Mouse (Mus musculus) kidney, embryonic 15.5 days (tissue): Measurements from ENCODE around the gene Pkd1l1. TPM values are rescaled to one million over a fixed set of nuclear protein-coding genes. Genes with fewer than 3 reads are reported as not detected.
A peak's percentile ranks its signal among the peaks of the same experiment; 100 is the strongest.

Experiments
- ATAC-seq: fragments of 200-750 bp; cut with Nextera tagmentation; replicated peaks from 2 replicates; pipeline ENCODE4 v1.8.0; 2017; ENCODE audit warnings: moderate TSS enrichment; ENCODE audit not compliant: low FRiP score
- H3K27ac ChIP-seq: fragments of 300-500 bp; sonication (generic); 2 replicates; pipeline ENCODE4 v1.5.1; 2015; ENCODE audit warnings: mild to moderate bottlenecking, inconsistent platforms
- H3K27me3 ChIP-seq: fragments of 300-500 bp; sonication (generic); 2 replicates; pipeline ENCODE4 v1.6.1; 2015; ENCODE audit warnings: inconsistent platforms
- H3K36me3 ChIP-seq: fragments of 300-500 bp; sonication (generic); 2 replicates; pipeline ENCODE4 v1.6.1; 2015; ENCODE audit warnings: inconsistent platforms
- H3K4me1 ChIP-seq: fragments of 300-500 bp; sonication (generic); 2 replicates; pipeline ENCODE4 v1.6.1; 2015; ENCODE audit warnings: inconsistent platforms
- H3K4me2 ChIP-seq: fragments of 300-500 bp; sonication (generic); 2 replicates; pipeline ENCODE4 v1.6.1; 2015; ENCODE audit warnings: moderate library complexity, mild to moderate bottlenecking, inconsistent platforms
- H3K4me3 ChIP-seq: fragments of 300-500 bp; sonication (generic); replicated peaks from 2 replicates; pipeline ENCODE4 v1.5.1; 2015; ENCODE audit warnings: mild to moderate bottlenecking, inconsistent platforms
- H3K9ac ChIP-seq: fragments of 300-500 bp; sonication (generic); 2 replicates; pipeline ENCODE4 v1.6.1; 2015; ENCODE audit warnings: mild to moderate bottlenecking, inconsistent platforms
- H3K9me3 ChIP-seq: fragments of 300-500 bp; sonication (generic); replicated peaks from 2 replicates; pipeline ENCODE4 v1.6.1; 2016; ENCODE audit warnings: inconsistent platforms
- WGBS: fragments of 180-500 bp; shearing (Covaris S2); methylation state at CpG from one replicate; pipeline ENCODE4 v1.1.7; 2015; ENCODE audit warnings: mixed read lengths; 5-methylcytosine and 5-hydroxymethylcytosine counted together
- polyA plus RNA-seq: library from polyadenylated mRNA; unstranded; fragments of >200 nt; fragmentation: Nextera tagmentation; extraction: Ambion mirVana; gene quantifications from 2 replicates; pipeline ENCODE4 v1.2.1, GENCODE M21; 2015

Pkd1l1 gene
- polyA plus RNA-seq, result 0.21 and 0.44 TPM in 2 replicates

DNA sequence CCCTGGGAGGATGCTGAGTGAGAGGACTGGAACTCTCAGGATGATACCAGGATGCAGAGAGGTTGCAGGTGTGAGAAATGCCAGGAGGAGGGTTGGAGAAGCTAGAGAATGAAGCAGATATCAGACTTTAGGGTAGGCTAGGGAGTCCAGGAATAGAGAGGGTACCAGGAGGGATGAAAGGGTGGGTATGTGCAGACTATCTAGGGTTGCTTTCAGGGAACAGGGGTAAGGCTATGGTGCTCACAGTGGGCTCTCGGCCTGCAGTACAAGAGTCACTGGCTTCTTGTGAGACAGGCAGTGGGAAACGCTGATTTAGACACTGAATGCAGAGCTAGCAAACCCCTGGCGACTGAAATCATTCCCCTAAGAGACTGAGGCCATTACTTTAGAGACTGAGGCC, at the start of gene Pkd1l1:
TSS of gene Pkd1l1 (minus strand) at position 101 of the 400 bp plus-strand sequence.
- WGBS, result 84% methylated on average over 3 of the region's 3 CpGs
- Histone ChIP-seq H3K9ac (no peak within 1 kb of the TSS), H3K4me3 (no peak within 1 kb of the TSS), H3K4me2 (no peak within 1 kb of the TSS), H3K27me3 (no peaks in the 10 kb centered on the region; the same call in 1 of the 2 replicates), H3K4me1 (peaks cover 12% of the 10 kb centered on the region; the same call in 1 of the 2 replicates), H3K9me3 (no peaks in the 10 kb centered on the region), H3K36me3 (no peaks in the 10 kb centered on the region), H3K27ac (no peak within 1 kb of the TSS)
- ATAC-seq, result no peak

DNA sequence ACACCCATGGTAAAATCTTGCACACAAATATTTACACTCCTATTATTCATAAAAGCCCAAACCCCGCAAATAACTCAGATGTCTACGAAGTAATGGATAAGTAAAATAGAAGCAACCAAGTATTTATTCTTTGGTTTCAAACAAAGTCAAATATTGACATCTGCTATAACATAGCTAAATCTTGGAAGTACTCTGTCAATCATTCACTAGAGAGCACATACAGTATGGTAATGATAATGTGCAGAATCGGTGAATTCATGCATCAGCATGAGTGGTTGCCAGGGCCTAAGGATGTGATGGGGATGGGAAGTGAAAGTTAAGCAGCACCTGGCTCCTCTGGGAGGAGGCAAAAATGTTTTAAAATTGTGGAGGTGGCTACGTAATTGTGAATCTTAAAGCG, 47.1 kb upstream of the Pkd1l1 start:
- 86% methylated on average over 5 of the region's 5 CpGs for WGBS
- no peak overlapping the region for H3K27ac ChIP-seq
- no peak overlapping the region for H3K9ac ChIP-seq
- ATAC-seq, result no peak
- no peaks in the 10 kb centered on the region for H3K4me1 ChIP-seq
- H3K27me3 ChIP-seq, result peaks cover 7% of the 10 kb centered on the region; the same call in 1 of the 2 replicates
- H3K4me3 ChIP-seq, result no peak overlapping the region
- H3K9me3 ChIP-seq, result no peaks in the 10 kb centered on the region
- no peaks in the 10 kb centered on the region for H3K36me3 ChIP-seq
- no peak overlapping the region for H3K4me2 ChIP-seq

- ATAC-seq, result no peak
- no peak overlapping the region for H3K9ac ChIP-seq
- H3K27ac ChIP-seq, result no peak overlapping the region
- H3K4me2 ChIP-seq, result no peak overlapping the region
- peaks cover 11% of the 10 kb centered on the region; the same call in 1 of the 2 replicates for H3K27me3 ChIP-seq
- H3K4me1 ChIP-seq, result no peaks in the 10 kb centered on the region
- no peak overlapping the region for H3K4me3 ChIP-seq
- no peaks in the 10 kb centered on the region for H3K9me3 ChIP-seq
- WGBS, result 79% methylated on average over 6 of the region's 6 CpGs
- no peaks in the 10 kb centered on the region for H3K36me3 ChIP-seq
Observed at GRCm38 (mm10) chr11:9018491-9019267, 45.6 kb upstream of the Pkd1l1 start.

GRCm38 (mm10) chr11:9014740-9015139, 41.7 kb upstream of the Pkd1l1 start:
- no peaks in the 10 kb centered on the region for H3K36me3 ChIP-seq
- H3K27ac ChIP-seq, result no peak overlapping the region
- no peak for ATAC-seq
- WGBS, result 53% methylated on average over 3 of the region's 3 CpGs
- no peak overlapping the region for H3K9ac ChIP-seq
- H3K27me3 ChIP-seq, result peaks cover 13% of the 10 kb centered on the region; the same call in 1 of the 2 replicates
- H3K4me1 ChIP-seq, result peaks cover 7% of the 10 kb centered on the region
- H3K4me3 ChIP-seq, result no peak overlapping the region
- no peaks in the 10 kb centered on the region for H3K9me3 ChIP-seq
- no peak overlapping the region for H3K4me2 ChIP-seq

GRCm38 (mm10) chr11:9011348-9011747, 38.3 kb upstream of the Pkd1l1 start:
- peak; percentile 34; the same call in 1 of the 2 replicates for ATAC-seq
- Histone ChIP-seq H3K27me3 (peaks cover 13% of the 10 kb centered on the region; the same call in 1 of the 2 replicates), H3K4me1 (peaks cover 16% of the 10 kb centered on the region), H3K4me2 (peak overlapping the region; percentile 80), H3K9ac (peak overlapping the region; percentile 82), H3K27ac (peak overlapping the region; percentile 97), H3K4me3 (peak overlapping the region; percentile 86), H3K9me3 (no peaks in the 10 kb centered on the region), H3K36me3 (peaks cover 15% of the 10 kb centered on the region)
- under 1% methylated on average over 3 of the region's 3 CpGs for WGBS

- Histone ChIP-seq H3K4me3 (peak within 1 kb of the TSS; percentile 86), H3K36me3 (peaks cover 18% of the 10 kb centered on the region), H3K27me3 (peaks cover 13% of the 10 kb centered on the region; the same call in 1 of the 2 replicates), H3K9me3 (no peaks in the 10 kb centered on the region), H3K4me1 (peaks cover 16% of the 10 kb centered on the region), H3K27ac (peak within 1 kb of the TSS; percentile 97), H3K9ac (peak within 1 kb of the TSS; percentile 82), H3K4me2 (peak within 1 kb of the TSS; percentile 80)
- peak; percentile 97 for ATAC-seq
- under 1% methylated on average over 43 of the region's 43 CpGs for WGBS
Observed at GRCm38 (mm10) chr11:9010853-9011339, 37.8 kb upstream of the Pkd1l1 start, which contains the start of gene Hus1. Gene Hus1, minus strand, starts transcription at chr11:9011191.

GRCm38 (mm10) chr11:9010416-9010815, 37.4 kb upstream of the Pkd1l1 start:
- WGBS, result under 1% methylated on average over 7 of the region's 7 CpGs
- Histone ChIP-seq H3K36me3 (peaks cover 23% of the 10 kb centered on the region), H3K4me1 (peaks cover 16% of the 10 kb centered on the region), H3K4me2 (peak overlapping the region; percentile 80), H3K27me3 (peaks cover 10% of the 10 kb centered on the region; the same call in 1 of the 2 replicates), H3K4me3 (peak overlapping the region; percentile 86), H3K27ac (peak overlapping the region; percentile 97), H3K9ac (peak overlapping the region; percentile 82), H3K9me3 (no peaks in the 10 kb centered on the region)
- ATAC-seq, result peak; percentile 90

DNA sequence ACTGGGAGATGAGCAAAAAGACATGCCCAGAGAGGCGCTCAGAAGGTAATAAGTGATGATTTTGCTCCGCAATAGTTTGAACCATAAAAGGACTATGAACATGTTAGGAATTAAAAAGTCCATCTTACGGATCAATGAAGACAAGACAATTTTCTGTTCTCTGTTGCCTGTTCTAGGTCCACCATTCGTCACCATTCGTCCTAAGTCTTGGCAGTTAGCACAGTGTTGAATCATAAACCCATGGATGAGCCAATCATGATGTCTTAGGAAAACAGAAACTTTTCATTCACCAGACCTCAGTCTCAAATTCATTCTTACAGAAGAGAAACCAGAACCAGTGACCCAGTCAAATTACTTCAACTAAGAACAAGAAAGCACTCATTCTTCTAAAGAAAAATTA, 35.7 kb upstream of the Pkd1l1 start:
- Histone ChIP-seq H3K4me2 (no peak overlapping the region), H3K36me3 (peaks cover 40% of the 10 kb centered on the region), H3K4me3 (no peak overlapping the region), H3K27me3 (peaks cover 3% of the 10 kb centered on the region; the same call in 1 of the 2 replicates), H3K9me3 (no peaks in the 10 kb centered on the region), H3K27ac (no peak overlapping the region), H3K4me1 (peaks cover 16% of the 10 kb centered on the region), H3K9ac (no peak overlapping the region)
- ATAC-seq, result no peak
- WGBS, result 95% methylated on average over 5 of the region's 5 CpGs

- no peaks in the 10 kb centered on the region for H3K9me3 ChIP-seq
- peaks cover 25% of the 10 kb centered on the region for H3K36me3 ChIP-seq
- no peak overlapping the region for H3K4me2 ChIP-seq
- ATAC-seq, result no peak
- 78% methylated on average over 4 of the region's 4 CpGs for WGBS
- H3K27ac ChIP-seq, result no peak overlapping the region
- H3K27me3 ChIP-seq, result no peaks in the 10 kb centered on the region; the same call in 1 of the 2 replicates
- H3K4me1 ChIP-seq, result 0 out of 2 replicates have a peak, but pooled peaks cover 4% of the 10 kb centered on the region
- H3K4me3 ChIP-seq, result no peak overlapping the region
- H3K9ac ChIP-seq, result no peak overlapping the region
Observed at GRCm38 (mm10) chr11:8988084-8988483, 15.0 kb upstream of the Pkd1l1 start.

DNA sequence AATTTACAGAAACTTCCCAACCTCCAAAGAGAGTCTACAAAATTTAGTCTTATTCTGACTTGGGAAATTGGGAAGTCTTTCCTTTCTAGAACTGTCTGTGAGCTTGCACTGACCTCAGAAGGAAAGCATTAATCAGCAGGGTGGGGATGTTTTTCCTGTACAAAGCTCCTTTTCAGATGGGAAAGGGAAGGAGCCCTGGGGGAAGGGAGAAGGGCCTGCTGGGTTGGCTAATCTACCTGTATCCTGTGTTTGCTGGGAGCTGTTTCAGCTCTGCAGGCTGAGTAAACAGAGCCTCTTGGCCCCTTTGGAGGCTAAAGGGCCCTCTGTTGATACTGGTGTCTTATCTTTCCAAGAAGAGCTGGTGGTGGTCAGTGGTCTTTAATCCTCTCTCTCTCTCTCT, 13.0 kb upstream of the Pkd1l1 start:
- Histone ChIP-seq H3K27ac (peak overlapping the region; percentile 49; the same call in 1 of the 2 replicates), H3K36me3 (peaks cover 6% of the 10 kb centered on the region), H3K9ac (no peak overlapping the region), H3K9me3 (no peaks in the 10 kb centered on the region), H3K4me3 (no peak overlapping the region), H3K27me3 (no peaks in the 10 kb centered on the region; the same call in 1 of the 2 replicates), H3K4me2 (no peak overlapping the region), H3K4me1 (0 out of 2 replicates have a peak, but pooled peaks cover 4% of the 10 kb centered on the region)
- ATAC-seq, result no peak

GRCm38 (mm10) chr11:8983237-8983861, 10.3 kb upstream of the Pkd1l1 start:
- Histone ChIP-seq H3K27ac (no peak overlapping the region), H3K27me3 (no peaks in the 10 kb centered on the region; the same call in 1 of the 2 replicates), H3K4me3 (no peak overlapping the region), H3K36me3 (no peaks in the 10 kb centered on the region), H3K9me3 (no peaks in the 10 kb centered on the region), H3K9ac (no peak overlapping the region), H3K4me1 (0 out of 2 replicates have a peak, but pooled peaks cover 4% of the 10 kb centered on the region), H3K4me2 (no peak overlapping the region)
- ATAC-seq, result no peak
- 44% methylated on average over 6 of the region's 6 CpGs for WGBS

DNA sequence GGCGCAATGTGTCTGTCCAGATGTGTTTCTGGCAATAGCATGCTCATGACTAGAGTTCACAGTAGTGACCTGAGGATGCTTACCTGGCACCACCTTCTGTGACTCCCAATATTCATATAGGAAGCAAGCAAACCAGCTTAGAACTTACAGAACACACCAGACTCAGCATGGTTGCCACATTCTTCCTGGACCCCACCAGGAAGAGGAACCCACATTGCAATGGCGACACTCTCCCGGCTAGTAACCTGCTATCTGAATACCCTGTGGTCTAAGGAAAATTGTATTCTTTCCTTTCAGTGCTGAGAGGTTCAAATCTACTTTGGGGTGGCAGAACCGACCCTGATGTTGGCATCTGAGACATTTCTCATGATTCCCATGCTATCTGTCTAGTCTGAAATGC, 5.1 kb upstream of the Pkd1l1 start:
- H3K27ac ChIP-seq, result no peak overlapping the region
- 87% methylated on average over 4 of the region's 4 CpGs for WGBS
- peaks cover 12% of the 10 kb centered on the region; the same call in 1 of the 2 replicates for H3K4me1 ChIP-seq
- H3K27me3 ChIP-seq, result no peaks in the 10 kb centered on the region; the same call in 1 of the 2 replicates
- H3K36me3 ChIP-seq, result no peaks in the 10 kb centered on the region
- no peak for ATAC-seq
- no peak overlapping the region for H3K4me2 ChIP-seq
- no peak overlapping the region for H3K9ac ChIP-seq
- H3K4me3 ChIP-seq, result no peak overlapping the region
- H3K9me3 ChIP-seq, result no peaks in the 10 kb centered on the region
